Mouse (Mus musculus) myocyte (in vitro differentiated cells): Measurements from ENCODE around the gene Tmed1. TPM values are rescaled to one million over a fixed set of nuclear protein-coding genes. Genes with fewer than 3 reads are reported as not detected.

Experiments
- H3K27me3 ChIP-seq: one replicate; pipeline ENCODE4 v1.6.1; 2011; ENCODE audit not compliant: control insufficient read depth, insufficient read depth, insufficient read length
- H3K36me3 ChIP-seq: one replicate; pipeline ENCODE4 v1.6.1; 2011; ENCODE audit not compliant: control insufficient read depth, insufficient read depth
- H3K4me2 ChIP-seq: one replicate; pipeline ENCODE4 v1.6.1; 2011; ENCODE audit warnings: low read depth, control low read depth
- H3K4me3 ChIP-seq: one replicate; pipeline ENCODE4 v1.5.1; 2011; ENCODE audit warnings: mild to moderate bottlenecking, control low read depth, moderate library complexity
- H3K79me2 ChIP-seq: one replicate; pipeline ENCODE4 v1.6.1; 2011; ENCODE audit not compliant: control insufficient read depth, insufficient read depth
- H3ac ChIP-seq: one replicate; pipeline ENCODE4 v1.6.1; 2011; ENCODE audit not compliant: control insufficient read depth, insufficient read length
- CEBPB ChIP-seq: IDR thresholded peaks from 2 replicates; pipeline ENCODE4 v1.6.1; 2011; ENCODE audit warnings: mild to moderate bottlenecking, moderate library complexity; ENCODE audit not compliant: poor library complexity, insufficient read depth, severe bottlenecking
- E2F4 ChIP-seq: IDR thresholded peaks from one replicate; pipeline ENCODE4 v1.6.1; 2011; ENCODE audit warnings: mild to moderate bottlenecking, control low read depth, moderate library complexity; ENCODE audit not compliant: insufficient read depth
- MAX ChIP-seq: IDR thresholded peaks from one replicate; pipeline ENCODE4 v1.6.1; 2011; ENCODE audit warnings: low read depth, mild to moderate bottlenecking, control low read depth
- MYOD1 ChIP-seq, 3 experiments: IDR thresholded peaks; one replicate each; pipeline ENCODE4 v1.6.1; 2011; ENCODE audit warnings: control low read depth in 2 of 3, low read depth in 2 of 3, mild to moderate bottlenecking in 2 of 3, moderate library complexity in 1 of 3; ENCODE audit not compliant: insufficient read length in 2 of 3, control insufficient read depth in 1 of 3
- MYOG ChIP-seq, 3 experiments: IDR thresholded peaks; one replicate each; pipeline ENCODE4 v1.6.1; 2011; ENCODE audit warnings: control low read depth in 2 of 3, low read depth in 2 of 3, mild to moderate bottlenecking in 2 of 3; ENCODE audit not compliant: insufficient read length in 2 of 3, control insufficient read depth in 1 of 3, insufficient read depth in 1 of 3
- POLR2A ChIP-seq: IDR thresholded peaks from one replicate; pipeline ENCODE4 v1.6.1; 2011; ENCODE audit warnings: low read depth, mild to moderate bottlenecking, control low read depth, moderate library complexity; ENCODE audit not compliant: insufficient read length
- POLR2AphosphoS2 ChIP-seq: IDR thresholded peaks from one replicate; pipeline ENCODE4 v1.6.1; 2011; ENCODE audit warnings: low read depth, control low read depth; ENCODE audit not compliant: insufficient read length
- REST ChIP-seq: IDR thresholded peaks from one replicate; pipeline ENCODE4 v1.6.1; 2011; ENCODE audit warnings: mild to moderate bottlenecking, control low read depth, moderate library complexity; ENCODE audit not compliant: insufficient read depth, insufficient read length
- SRF ChIP-seq: IDR thresholded peaks from one replicate; pipeline ENCODE4 v1.6.1; 2011; ENCODE audit warnings: low read depth; ENCODE audit not compliant: control insufficient read depth, insufficient read length
- TCF12 ChIP-seq: IDR thresholded peaks from one replicate; pipeline ENCODE4 v1.6.1; 2011; ENCODE audit warnings: mild to moderate bottlenecking, control low read depth; ENCODE audit not compliant: poor library complexity, insufficient read depth, severe bottlenecking
- TCF3 ChIP-seq: IDR thresholded peaks from one replicate; pipeline ENCODE4 v1.6.1; 2011; ENCODE audit warnings: low read depth, control low read depth; ENCODE audit not compliant: insufficient read length
- USF1 ChIP-seq: IDR thresholded peaks from one replicate; pipeline ENCODE4 v1.6.1; 2011; ENCODE audit warnings: low read depth, mild to moderate bottlenecking, control low read depth, moderate library complexity
- polyA plus RNA-seq: library from polyadenylated mRNA; unstranded; fragments of >200 nt; fragmentation: generic; extraction: Trizol; gene quantifications from one replicate; pipeline ENCODE4 v1.2.1, GENCODE M21; 2012; ENCODE audit warnings: missing spikeins

Tmed1 gene
- 47.3 TPM for polyA plus RNA-seq

- H3K4me2 ChIP-seq = peak within 1 kb of the TSS; percentile 96
- H3ac ChIP-seq = peak within 1 kb of the TSS; percentile 11
- H3K79me2 ChIP-seq = peaks cover 6% of the 10 kb centered on the region
- TF ChIP-seq MAX = peak; percentile 98
- no peak for TF ChIP-seq CEBPB
- TF ChIP-seq MYOD1 (IDR thresholded peaks at IDR 0.05; ENCODE audit: control insufficient read depth in 1 of 3, insufficient read length in 2 of 3, low read depth in 2 of 3) = no peak
- peak; percentile 37 for TF ChIP-seq E2F4
- peak; percentile 24 for TF ChIP-seq SRF
- peak; percentile 66 for TF ChIP-seq POLR2A
- TF ChIP-seq POLR2AphosphoS2 = peak; percentile 91
- H3K27me3 ChIP-seq = no peaks in the 10 kb centered on the region
- peak within 1 kb of the TSS; percentile 53 for H3K4me3 ChIP-seq
- H3K36me3 ChIP-seq = no peaks in the 10 kb centered on the region
These were observed at the start of gene Tmed1 for GRCm38 (mm10) chr9:21509772-21510688. TSS of gene Tmed1 (minus strand) at chr9:21510252.

- H3K4me2 ChIP-seq = no peak overlapping the region
- no peak overlapping the region for H3K4me3 ChIP-seq
- H3K79me2 ChIP-seq = peaks cover 87% of the 10 kb centered on the region
- H3K27me3 ChIP-seq = no peaks in the 10 kb centered on the region
- TF ChIP-seq E2F4 (no peak), MYOD1 (IDR thresholded peaks at IDR 0.05; ENCODE audit: control insufficient read depth in 1 of 3, insufficient read length in 2 of 3, low read depth in 2 of 3) (no peak), TCF3 (no peak), SRF (no peak)
- H3K36me3 ChIP-seq = no peaks in the 10 kb centered on the region
- no peak overlapping the region for H3ac ChIP-seq
These were observed 49.1 kb upstream of the Tmed1 start for GRCm38 (mm10) chr9:21559151-21559550.

- no peak for TF ChIP-seq E2F4
- no peak for TF ChIP-seq MYOG (IDR thresholded peaks at IDR 0.05; ENCODE audit: control insufficient read depth in 1 of 3, insufficient read depth in 1 of 3, insufficient read length in 2 of 3, low read depth in 2 of 3)
- TF ChIP-seq POLR2AphosphoS2 = no peak
- no peak for TF ChIP-seq TCF12
- no peak for TF ChIP-seq CEBPB
- TF ChIP-seq SRF = no peak
- no peak for TF ChIP-seq POLR2A
- no peak for TF ChIP-seq MYOD1 (IDR thresholded peaks at IDR 0.05; ENCODE audit: control insufficient read depth in 1 of 3, insufficient read length in 2 of 3, low read depth in 2 of 3)
- TF ChIP-seq REST = no peak
- TF ChIP-seq MAX = no peak
- no peak for TF ChIP-seq USF1
- no peak overlapping the region for H3ac ChIP-seq
- H3K4me2 ChIP-seq = no peak overlapping the region
- H3K79me2 ChIP-seq = peaks cover 90% of the 10 kb centered on the region
- H3K4me3 ChIP-seq = no peak overlapping the region
- H3K36me3 ChIP-seq = no peaks in the 10 kb centered on the region
- H3K27me3 ChIP-seq = no peaks in the 10 kb centered on the region
These were observed 48.3 kb upstream of the Tmed1 start for GRCm38 (mm10) chr9:21558366-21558765.

GRCm38 (mm10) chr9:21557556-21557955 is 47.5 kb upstream of the Tmed1 start:
- TF ChIP-seq E2F4 = no peak
- TF ChIP-seq MYOD1 (IDR thresholded peaks at IDR 0.05; ENCODE audit: control insufficient read depth in 1 of 3, insufficient read length in 2 of 3, low read depth in 2 of 3) = no peak
- no peak for TF ChIP-seq MAX
- TF ChIP-seq USF1 = no peak
- no peak for TF ChIP-seq TCF3
- no peak for TF ChIP-seq MYOG (IDR thresholded peaks at IDR 0.05; ENCODE audit: control insufficient read depth in 1 of 3, insufficient read depth in 1 of 3, insufficient read length in 2 of 3, low read depth in 2 of 3)
- H3K4me3 ChIP-seq = no peak overlapping the region
- H3K4me2 ChIP-seq = no peak overlapping the region
- H3K27me3 ChIP-seq = no peaks in the 10 kb centered on the region
- no peaks in the 10 kb centered on the region for H3K36me3 ChIP-seq
- no peak overlapping the region for H3ac ChIP-seq
- H3K79me2 ChIP-seq = peaks cover 90% of the 10 kb centered on the region

DNA sequence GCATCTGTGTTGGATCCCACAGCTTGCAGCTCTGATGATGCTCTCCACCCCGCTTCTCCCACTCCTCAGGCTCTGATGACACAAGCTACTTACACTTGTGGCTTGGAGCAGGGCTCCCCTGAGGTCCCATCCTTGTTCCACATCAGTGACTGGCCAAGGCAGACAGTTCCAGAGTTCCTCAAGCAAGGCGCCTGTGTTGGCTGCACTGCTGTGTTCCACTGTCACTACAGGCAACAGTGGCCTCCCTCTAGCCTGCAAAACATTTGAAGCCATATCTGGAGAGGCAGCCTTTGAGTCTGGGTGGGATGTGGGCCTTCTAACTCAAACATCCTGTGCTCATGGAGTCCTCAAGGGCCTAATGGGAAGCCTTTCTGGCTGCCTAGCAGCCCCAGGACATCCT is 46.9 kb upstream of the Tmed1 start:
- Histone ChIP-seq H3K27me3 (no peaks in the 10 kb centered on the region), H3K79me2 (peaks cover 90% of the 10 kb centered on the region), H3ac (no peak overlapping the region), H3K36me3 (peaks cover 3% of the 10 kb centered on the region), H3K4me2 (no peak overlapping the region), H3K4me3 (no peak overlapping the region)
- TF ChIP-seq E2F4 (no peak), TCF3 (no peak), MYOD1 (IDR thresholded peaks at IDR 0.05; ENCODE audit: control insufficient read depth in 1 of 3, insufficient read length in 2 of 3, low read depth in 2 of 3) (no peak), POLR2AphosphoS2 (no peak), MYOG (IDR thresholded peaks at IDR 0.05; ENCODE audit: control insufficient read depth in 1 of 3, insufficient read depth in 1 of 3, insufficient read length in 2 of 3, low read depth in 2 of 3) (no peak), SRF (no peak), MAX (no peak)
